ENCODE assay signal across 24 mouse cellular contexts in genomic region chr11:90284079-90284478, GRCm38 (mm10).
"Had no signal": no experiment of that assay in that cellular context is flagged by ENCODE, and none has a peak within 500 bp of the region (broad histone marks: within the 10 kb centered on the region; RNA-seq: fewer than 3 reads in every experiment).

No protein-coding gene starts in this region.

- H3K4me3 ChIP-seq: gastrocnemius, adult 2 months; heart, adult 2 months; heart, embryonic 13.5 days; heart, embryonic 15.5 days; hindbrain, embryonic 13.5 days; hindbrain, embryonic 15.5 days; kidney, embryonic 15.5 days; limb, embryonic 13.5 days; limb, embryonic 15.5 days; liver, embryonic 12.5 days had no signal

- H3K27ac ChIP-seq: gastrocnemius, adult 2 months; heart, adult 2 months; heart, embryonic 13.5 days; heart, embryonic 15.5 days; hindbrain, embryonic 13.5 days; hindbrain, embryonic 15.5 days; hindbrain, postnatal 0 days; kidney, embryonic 15.5 days; kidney, postnatal 0 days; limb, embryonic 13.5 days; limb, embryonic 15.5 days; liver, embryonic 12.5 days; liver, embryonic 14.5 days had no signal

- DNase-seq: gastrocnemius, adult 2 months; gastrocnemius, postnatal 10 days; gastrocnemius, postnatal 25 days; heart, adult 11 months; heart, adult 2 months; heart, postnatal 14 days; heart, postnatal 36 days; kidney, adult 11 months; kidney, adult 2 months; kidney, adult 9 months; kidney, postnatal 14 days; kidney, postnatal 36 days; left cerebral cortex, postnatal 4 days had no signal
